Mouse (Mus musculus) lung, embryonic 15.5 days (tissue): ENCODE results near the gene 4933402J07Rik. TPM values are rescaled to one million over a fixed set of nuclear protein-coding genes. Genes with fewer than 3 reads are reported as not detected.

Experiments
- ATAC-seq: fragments of 200-750 bp; cut with Nextera tagmentation; 2 replicates; pipeline ENCODE4 v1.8.0; 2017; ENCODE audit warnings: moderate number of reproducible peaks, borderline replicate concordance; ENCODE audit not compliant: low FRiP score, low TSS enrichment; ENCODE audit errors: extremely low read depth
- H3K27ac ChIP-seq: fragments of 300-500 bp; sonication (generic); 2 replicates; pipeline ENCODE4 v1.5.1; 2015; ENCODE audit warnings: moderate library complexity, mild to moderate bottlenecking, inconsistent platforms
- H3K27me3 ChIP-seq: fragments of 300-500 bp; sonication (generic); 2 replicates; pipeline ENCODE4 v1.6.1; 2015; ENCODE audit warnings: inconsistent platforms
- H3K36me3 ChIP-seq: fragments of 300-500 bp; sonication (generic); 2 replicates; pipeline ENCODE4 v1.6.1; 2015; ENCODE audit warnings: inconsistent platforms
- H3K4me1 ChIP-seq: fragments of 300-500 bp; sonication (generic); 2 replicates; pipeline ENCODE4 v1.6.1; 2015; ENCODE audit warnings: inconsistent platforms
- H3K4me2 ChIP-seq: fragments of 300-500 bp; sonication (generic); 2 replicates; pipeline ENCODE4 v1.6.1; 2015; ENCODE audit warnings: inconsistent platforms, mild to moderate bottlenecking, moderate library complexity
- H3K4me3 ChIP-seq: fragments of 300-500 bp; sonication (generic); 2 replicates; pipeline ENCODE4 v1.5.1; 2015; ENCODE audit warnings: mild to moderate bottlenecking, inconsistent platforms
- H3K9ac ChIP-seq: fragments of 300-500 bp; sonication (generic); 2 replicates; pipeline ENCODE4 v1.6.1; 2015; ENCODE audit warnings: inconsistent platforms
- H3K9me3 ChIP-seq: fragments of 300-500 bp; sonication (generic); 2 replicates; pipeline ENCODE4 v1.6.1; 2016; ENCODE audit warnings: inconsistent platforms
- WGBS: fragments of 180-500 bp; shearing (Covaris S2); methylation state at CpG from one replicate; pipeline ENCODE4 v1.1.7; 2015; 5-methylcytosine and 5-hydroxymethylcytosine counted together
- polyA plus RNA-seq: library from polyadenylated mRNA; unstranded; fragments of >200 nt; fragmentation: Nextera tagmentation; extraction: Ambion mirVana; gene quantifications from 2 replicates; pipeline ENCODE4 v1.2.1, GENCODE M21; 2015

Gene 4933402J07Rik
- polyA plus RNA-seq, 1 experiment from 2014 or later, result not detected

DNA sequence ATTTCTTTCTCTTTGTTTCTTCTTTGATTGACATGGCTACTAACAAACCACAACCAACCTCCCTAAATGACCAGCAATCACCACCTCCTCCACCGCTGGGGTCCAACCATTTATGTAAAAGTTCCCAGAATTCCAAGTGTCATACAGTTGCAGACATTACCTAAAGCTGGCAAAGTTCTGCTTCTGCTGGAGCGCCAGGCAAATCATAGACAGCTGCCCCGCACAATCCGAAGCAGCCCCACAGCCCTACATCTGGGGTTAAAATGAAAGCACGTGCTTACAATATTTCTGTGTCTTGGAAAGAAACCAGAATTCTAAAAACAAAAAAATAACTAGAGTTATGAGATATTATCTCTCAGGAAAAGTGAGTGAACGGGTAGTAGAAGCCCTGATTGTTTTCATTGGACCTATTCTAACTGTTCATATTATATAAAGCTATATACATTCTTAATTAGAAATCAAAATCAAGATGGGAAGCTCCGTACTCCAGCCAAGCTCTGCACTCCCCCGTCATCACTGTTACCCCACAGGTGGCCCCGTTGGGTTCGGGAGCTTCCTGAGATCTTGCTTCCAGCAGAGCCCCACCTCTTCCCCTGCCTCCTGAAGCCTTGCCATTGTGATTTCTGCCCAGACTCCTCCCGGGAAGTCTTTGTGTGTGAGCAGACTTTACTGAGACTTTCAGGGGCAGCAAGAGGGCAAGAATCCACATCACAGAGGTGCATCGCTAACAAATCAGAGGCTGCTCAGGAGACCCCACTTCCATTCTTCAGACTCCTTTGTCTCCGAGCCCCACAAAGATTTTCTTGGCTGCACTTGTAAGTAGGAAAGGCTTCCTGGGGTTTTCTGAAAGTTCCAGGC, 6.3 kb downstream of the 4933402J07Rik start:
- Histone ChIP-seq H3K36me3 (no peaks in the 10 kb centered on the region), H3K27ac (no peak overlapping the region), H3K9me3 (no peaks in the 10 kb centered on the region), H3K4me3 (peak overlapping the region; percentile 21), H3K9ac (no peak overlapping the region), H3K4me2 (peak overlapping the region; percentile 49), H3K4me1 (peaks cover 13% of the 10 kb centered on the region; the same call in 1 of the 2 replicates), H3K27me3 (no peaks in the 10 kb centered on the region)
- ATAC-seq, result no peak
- WGBS, result 24% methylated on average over 13 of the region's 13 CpGs

DNA sequence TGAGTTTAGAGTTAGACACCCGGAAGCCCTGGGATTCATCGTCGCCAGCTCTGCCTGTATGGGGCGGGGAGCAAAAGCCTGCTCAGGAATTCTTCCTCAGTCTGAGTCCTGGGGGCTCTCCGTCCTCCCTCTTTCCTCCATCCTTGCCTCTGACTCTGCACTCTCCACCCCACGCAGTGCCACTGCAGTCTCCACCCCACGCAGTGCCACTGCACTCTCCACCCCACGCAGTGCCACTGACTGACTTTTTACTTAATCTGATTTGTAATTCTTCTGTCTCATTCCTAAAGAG, 6.9 kb downstream of the 4933402J07Rik start:
- H3K36me3 ChIP-seq, result no peaks in the 10 kb centered on the region
- no peak for ATAC-seq
- H3K27me3 ChIP-seq, result no peaks in the 10 kb centered on the region
- no peaks in the 10 kb centered on the region for H3K9me3 ChIP-seq
- H3K9ac ChIP-seq, result no peak overlapping the region
- H3K27ac ChIP-seq, result no peak overlapping the region
- H3K4me1 ChIP-seq, result peaks cover 13% of the 10 kb centered on the region; the same call in 1 of the 2 replicates
- peak overlapping the region; percentile 21 for H3K4me3 ChIP-seq
- peak overlapping the region; percentile 49 for H3K4me2 ChIP-seq
- 2% methylated on average over 8 of the region's 8 CpGs for WGBS

DNA sequence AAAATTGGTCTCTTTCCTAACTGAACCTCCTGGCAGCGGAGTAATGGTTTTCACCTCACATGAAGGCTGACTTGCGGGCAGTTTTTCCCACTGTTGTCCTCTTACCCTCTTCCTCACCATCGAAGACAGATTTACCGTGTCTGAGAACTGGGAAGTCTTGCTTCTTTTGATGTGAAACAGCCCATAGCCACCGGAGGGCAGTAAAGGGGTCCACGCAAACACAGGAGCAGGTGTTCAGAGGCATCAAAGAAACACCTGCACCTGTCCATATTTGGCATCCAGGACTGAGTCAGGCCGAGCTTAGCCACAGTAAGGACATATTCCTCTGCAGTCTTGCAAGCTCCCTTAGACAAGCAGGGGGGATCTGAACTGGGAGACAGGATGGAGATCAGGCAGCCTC, 7.2 kb downstream of the 4933402J07Rik start:
- H3K4me1 ChIP-seq, result peaks cover 13% of the 10 kb centered on the region; the same call in 1 of the 2 replicates
- H3K27ac ChIP-seq, result no peak overlapping the region
- peak overlapping the region; percentile 49 for H3K4me2 ChIP-seq
- H3K4me3 ChIP-seq, result peak overlapping the region; percentile 21; the same call in 1 of the 2 replicates
- WGBS, result 7% methylated on average over 7 of the region's 7 CpGs
- no peaks in the 10 kb centered on the region for H3K36me3 ChIP-seq
- H3K9ac ChIP-seq, result no peak overlapping the region
- no peak for ATAC-seq
- no peaks in the 10 kb centered on the region for H3K27me3 ChIP-seq
- no peaks in the 10 kb centered on the region for H3K9me3 ChIP-seq

DNA sequence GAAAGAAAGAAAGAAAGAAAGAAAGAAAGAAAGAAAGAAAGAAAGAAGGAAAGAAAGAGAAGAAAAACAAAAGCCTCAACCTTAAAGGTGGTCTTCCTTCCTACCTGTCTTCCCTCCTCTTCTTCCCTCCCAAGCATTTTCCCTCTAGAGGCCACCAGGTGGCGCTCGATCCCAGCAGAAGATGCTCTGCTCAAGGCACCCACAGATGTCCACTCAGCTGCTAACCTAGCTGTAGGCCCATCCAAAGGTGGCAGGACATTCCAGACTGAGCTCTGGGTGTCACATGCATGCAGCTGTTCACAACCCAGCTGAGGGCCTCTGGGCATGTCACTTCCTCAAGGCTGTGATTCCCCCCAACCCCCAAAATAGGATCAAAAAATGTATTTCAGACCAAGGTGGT, 30.6 kb downstream of the 4933402J07Rik start:
- Histone ChIP-seq H3K4me3 (no peak overlapping the region), H3K9me3 (no peaks in the 10 kb centered on the region), H3K4me2 (no peak overlapping the region), H3K27ac (no peak overlapping the region), H3K27me3 (no peaks in the 10 kb centered on the region), H3K36me3 (no peaks in the 10 kb centered on the region), H3K4me1 (no peaks in the 10 kb centered on the region), H3K9ac (no peak overlapping the region)
- WGBS, result 0% methylated on average over 2 of the region's 2 CpGs
- no peak for ATAC-seq

DNA sequence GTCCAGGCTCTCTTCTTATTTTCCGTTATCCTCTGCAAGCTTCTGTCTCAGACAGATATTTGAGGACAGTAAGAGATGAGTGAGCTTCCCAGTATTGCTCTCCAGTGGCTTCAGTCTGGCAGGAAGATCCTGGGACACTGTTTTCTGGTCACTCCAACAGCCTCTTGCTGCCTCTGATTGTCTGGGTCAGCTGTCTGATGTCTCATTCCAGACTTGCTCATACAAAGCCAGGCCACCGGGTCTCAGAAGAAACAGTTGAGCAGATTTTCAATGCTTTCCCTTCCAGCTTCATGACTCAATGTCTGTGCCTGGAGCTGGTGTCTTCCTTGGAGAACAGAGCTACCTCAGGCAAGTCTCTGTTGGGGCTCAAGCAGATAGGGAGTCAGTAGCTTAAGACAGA, 39.1 kb downstream of the 4933402J07Rik start:
- Histone ChIP-seq H3K4me1 (0 out of 2 replicates have a peak, but pooled peaks cover 3% of the 10 kb centered on the region), H3K9ac (no peak overlapping the region), H3K4me3 (no peak overlapping the region), H3K9me3 (no peaks in the 10 kb centered on the region), H3K27ac (no peak overlapping the region), H3K36me3 (no peaks in the 10 kb centered on the region), H3K4me2 (no peak overlapping the region), H3K27me3 (no peaks in the 10 kb centered on the region; the same call in 1 of the 2 replicates)
- ATAC-seq, result no peak
- 72% methylated on average over 2 of the region's 2 CpGs for WGBS

DNA sequence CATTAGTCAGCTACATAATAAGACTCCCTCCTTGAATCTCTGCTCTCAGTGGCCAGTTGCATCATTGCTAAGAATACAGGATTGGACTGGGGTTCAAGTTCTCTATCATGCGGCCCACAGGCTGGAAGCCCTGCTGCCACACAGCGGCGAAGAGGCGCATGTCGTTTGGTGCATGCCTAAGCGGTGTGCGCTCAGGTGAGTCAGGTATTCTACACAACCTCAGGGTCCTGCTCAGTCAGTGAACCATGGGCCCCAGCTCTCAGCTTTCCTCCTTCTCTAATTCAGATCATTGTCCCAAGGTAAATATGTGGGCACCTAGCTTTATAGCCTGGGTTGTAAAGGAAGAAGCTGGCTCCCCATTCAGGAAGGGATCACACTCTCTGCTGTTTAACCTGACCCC, 45.5 kb downstream of the 4933402J07Rik start:
- no peak overlapping the region for H3K4me2 ChIP-seq
- no peak overlapping the region for H3K4me3 ChIP-seq
- ATAC-seq, result no peak
- no peaks in the 10 kb centered on the region for H3K9me3 ChIP-seq
- H3K4me1 ChIP-seq, result 0 out of 2 replicates have a peak, but pooled peaks cover 3% of the 10 kb centered on the region
- no peak overlapping the region for H3K9ac ChIP-seq
- H3K27me3 ChIP-seq, result no peaks in the 10 kb centered on the region
- 91% methylated on average over 7 of the region's 7 CpGs for WGBS
- no peak overlapping the region for H3K27ac ChIP-seq
- H3K36me3 ChIP-seq, result no peaks in the 10 kb centered on the region

DNA sequence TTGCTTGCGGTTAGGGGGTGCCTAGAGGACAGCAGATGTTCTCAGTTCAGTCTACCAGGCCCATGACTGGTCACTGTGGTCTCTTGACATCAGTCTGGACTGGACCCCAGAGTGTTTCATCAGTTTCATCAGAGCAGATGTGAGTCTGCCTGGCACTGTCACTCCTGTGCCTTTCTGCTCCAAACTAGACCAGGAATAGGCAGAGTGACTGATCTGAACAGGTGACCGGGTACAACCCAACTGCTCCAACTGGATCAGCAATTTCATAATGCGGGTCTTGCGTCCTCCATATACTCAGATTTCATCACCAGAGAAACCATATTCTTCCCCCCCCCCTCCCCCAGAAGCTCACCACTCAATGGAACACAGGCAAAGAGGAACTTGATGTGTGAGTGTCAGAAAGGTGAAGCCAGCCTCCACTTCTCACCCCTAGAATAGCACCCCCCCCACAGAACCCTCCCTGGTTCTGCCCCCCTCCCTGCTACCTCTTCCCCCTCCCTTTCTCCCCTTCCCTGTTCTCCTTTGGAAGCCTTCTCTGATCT, 46.1 kb downstream of the 4933402J07Rik start:
- H3K4me1 ChIP-seq, result 0 out of 2 replicates have a peak, but pooled peaks cover 3% of the 10 kb centered on the region
- no peak overlapping the region for H3K9ac ChIP-seq
- no peak overlapping the region for H3K4me3 ChIP-seq
- no peaks in the 10 kb centered on the region for H3K36me3 ChIP-seq
- no peaks in the 10 kb centered on the region for H3K27me3 ChIP-seq
- no peaks in the 10 kb centered on the region for H3K9me3 ChIP-seq
- no peak overlapping the region for H3K4me2 ChIP-seq
- no peak overlapping the region for H3K27ac ChIP-seq
- WGBS, result 92% methylated on average over 4 of the region's 4 CpGs
- ATAC-seq, result no peak

DNA sequence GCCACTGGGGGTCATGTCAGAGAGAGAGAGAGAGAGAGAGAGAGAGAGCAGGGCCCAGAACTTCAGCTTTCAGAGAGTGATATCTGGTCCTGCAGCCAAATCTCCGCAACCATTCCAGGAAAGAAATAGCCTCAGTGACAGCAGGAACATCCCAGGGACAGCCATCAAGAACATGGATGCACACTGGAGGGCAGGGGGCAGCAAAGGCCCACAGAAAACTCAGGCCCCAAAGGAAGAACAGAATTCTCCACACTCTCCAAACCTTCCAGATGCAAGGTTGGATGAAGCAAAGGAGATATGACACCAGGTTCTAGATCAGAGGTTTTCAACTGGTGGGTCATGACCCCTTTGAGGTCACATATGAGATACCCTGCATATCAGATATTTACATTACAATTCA, 50.0 kb downstream of the 4933402J07Rik start:
- no peak overlapping the region for H3K9ac ChIP-seq
- no peak overlapping the region for H3K4me2 ChIP-seq
- 86% methylated on average over 1 of the region's 1 CpGs for WGBS
- H3K36me3 ChIP-seq, result no peaks in the 10 kb centered on the region
- no peak overlapping the region for H3K4me3 ChIP-seq
- H3K27me3 ChIP-seq, result peaks cover 6% of the 10 kb centered on the region; the same call in 1 of the 2 replicates
- H3K4me1 ChIP-seq, result no peaks in the 10 kb centered on the region
- no peak overlapping the region for H3K27ac ChIP-seq
- no peak for ATAC-seq
- no peaks in the 10 kb centered on the region for H3K9me3 ChIP-seq

DNA sequence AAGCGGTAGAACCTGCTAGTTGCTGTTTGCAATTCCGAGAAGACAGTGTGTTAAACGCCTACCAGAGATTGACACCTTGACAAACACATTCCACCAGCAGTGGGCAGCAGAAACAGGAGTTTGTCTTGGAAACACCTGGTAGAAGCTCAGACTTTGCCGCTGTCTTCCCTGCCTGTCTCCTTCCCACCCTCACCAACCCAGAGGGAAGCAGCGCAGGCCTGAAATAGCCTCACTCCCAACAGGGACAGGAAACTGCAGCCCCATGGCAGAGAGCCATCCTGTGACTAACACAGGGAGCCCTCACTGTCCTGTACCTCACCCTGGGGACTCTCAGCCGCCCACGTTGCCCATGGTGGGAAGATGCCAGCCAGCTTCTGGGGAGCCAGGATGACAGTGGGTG, 55.5 kb downstream of the 4933402J07Rik start:
- Histone ChIP-seq H3K27me3 (peaks cover 6% of the 10 kb centered on the region; the same call in 1 of the 2 replicates), H3K36me3 (no peaks in the 10 kb centered on the region), H3K9me3 (no peaks in the 10 kb centered on the region), H3K27ac (no peak overlapping the region), H3K4me1 (0 out of 2 replicates have a peak, but pooled peaks cover 4% of the 10 kb centered on the region), H3K9ac (no peak overlapping the region), H3K4me3 (no peak overlapping the region), H3K4me2 (no peak overlapping the region)
- no peak for ATAC-seq
- WGBS, result 35% methylated on average over 7 of the region's 7 CpGs

DNA sequence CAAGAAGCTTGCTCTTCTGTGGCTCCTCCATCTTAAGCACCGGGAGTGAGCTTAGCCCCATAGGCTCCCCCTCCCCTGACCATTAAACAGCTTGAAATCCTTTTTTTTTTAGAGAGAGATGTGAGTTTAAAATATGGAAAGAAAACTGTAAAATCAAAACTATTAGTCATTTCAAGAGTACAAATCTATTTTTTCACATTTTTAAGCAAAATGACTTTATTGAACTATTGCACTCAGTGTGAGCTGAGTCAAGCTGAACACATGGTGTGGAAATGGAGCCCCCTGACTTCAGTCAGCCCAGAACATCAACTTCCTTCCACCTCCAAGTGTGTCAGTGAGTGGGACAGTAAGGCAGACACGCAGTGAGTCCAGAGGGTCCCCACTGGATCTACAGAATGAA, 55.9 kb downstream of the 4933402J07Rik start:
- 54% methylated on average over 2 of the region's 2 CpGs for WGBS
- Histone ChIP-seq H3K27me3 (peaks cover 6% of the 10 kb centered on the region; the same call in 1 of the 2 replicates), H3K9ac (no peak overlapping the region), H3K4me1 (0 out of 2 replicates have a peak, but pooled peaks cover 4% of the 10 kb centered on the region), H3K27ac (no peak overlapping the region), H3K36me3 (no peaks in the 10 kb centered on the region), H3K9me3 (no peaks in the 10 kb centered on the region), H3K4me3 (no peak overlapping the region), H3K4me2 (no peak overlapping the region)
- no peak for ATAC-seq

DNA sequence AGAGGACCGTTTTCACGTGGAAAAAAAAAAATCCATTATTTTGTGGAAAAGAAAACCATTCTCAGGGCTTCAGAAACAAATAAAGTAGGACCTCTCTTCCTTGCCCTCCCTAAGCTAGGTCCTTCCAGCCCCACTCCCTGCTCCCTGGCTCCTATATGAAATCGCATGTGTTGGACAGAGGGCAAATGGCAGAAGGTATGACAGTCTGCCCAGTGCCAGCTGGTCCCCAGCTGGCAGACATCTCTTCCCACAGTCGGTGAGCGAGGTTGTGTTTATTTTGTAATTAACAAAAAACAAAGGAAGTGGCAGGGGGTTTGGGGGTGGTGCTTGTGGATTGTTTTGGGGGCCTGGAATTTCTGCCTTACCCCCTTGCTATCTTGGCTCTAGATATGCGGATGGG, 56.6 kb downstream of the 4933402J07Rik start:
- Histone ChIP-seq H3K9me3 (no peaks in the 10 kb centered on the region), H3K36me3 (no peaks in the 10 kb centered on the region), H3K27ac (no peak overlapping the region), H3K4me3 (no peak overlapping the region), H3K9ac (no peak overlapping the region), H3K4me1 (0 out of 2 replicates have a peak, but pooled peaks cover 4% of the 10 kb centered on the region), H3K27me3 (peaks cover 6% of the 10 kb centered on the region; the same call in 1 of the 2 replicates), H3K4me2 (no peak overlapping the region)
- ATAC-seq, result no peak
- 43% methylated on average over 6 of the region's 6 CpGs for WGBS

DNA sequence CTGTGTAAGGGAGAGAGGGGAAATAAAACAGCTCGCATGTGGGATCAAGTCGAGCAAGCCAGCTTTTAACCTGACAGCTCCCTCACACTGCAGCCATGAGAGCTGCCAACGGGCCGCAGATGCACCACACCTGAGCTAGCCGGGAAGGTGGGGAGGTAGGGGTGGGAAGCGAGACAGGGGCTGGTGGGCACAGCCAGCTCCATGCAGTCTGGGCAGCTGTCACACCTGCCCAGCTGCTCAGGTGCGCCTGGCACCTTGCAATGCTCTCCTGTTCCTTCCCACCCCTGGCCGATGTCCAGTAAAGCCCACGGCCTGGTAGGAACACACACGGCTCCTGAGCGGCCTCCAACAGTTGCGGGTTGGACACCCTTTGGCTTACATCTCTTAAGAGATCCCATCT, 57.5 kb downstream of the 4933402J07Rik start:
- WGBS, result 77% methylated on average over 12 of the region's 12 CpGs
- Histone ChIP-seq H3K4me1 (0 out of 2 replicates have a peak, but pooled peaks cover 4% of the 10 kb centered on the region), H3K27me3 (peaks cover under 1% of the 10 kb centered on the region; the same call in 1 of the 2 replicates), H3K27ac (no peak overlapping the region), H3K36me3 (no peaks in the 10 kb centered on the region), H3K9me3 (no peaks in the 10 kb centered on the region), H3K9ac (no peak overlapping the region), H3K4me3 (no peak overlapping the region), H3K4me2 (no peak overlapping the region)
- ATAC-seq, result no peak
